Mouse (Mus musculus): ENCODE data around the gene Dnmt1.
"Not testable (repeated sequence)": the region's sequence is repeated elsewhere in the genome, so short reads cannot be mapped to it uniquely, and the experiment has no call there.

Dnmt1 gene

GRCm38 (mm10) chr9:20959430-20959938 is at the start of gene Dnmt1:
Dnmt1 (minus strand) TSS chr9:20959888.
- DNase-seq = no peak

DNA sequence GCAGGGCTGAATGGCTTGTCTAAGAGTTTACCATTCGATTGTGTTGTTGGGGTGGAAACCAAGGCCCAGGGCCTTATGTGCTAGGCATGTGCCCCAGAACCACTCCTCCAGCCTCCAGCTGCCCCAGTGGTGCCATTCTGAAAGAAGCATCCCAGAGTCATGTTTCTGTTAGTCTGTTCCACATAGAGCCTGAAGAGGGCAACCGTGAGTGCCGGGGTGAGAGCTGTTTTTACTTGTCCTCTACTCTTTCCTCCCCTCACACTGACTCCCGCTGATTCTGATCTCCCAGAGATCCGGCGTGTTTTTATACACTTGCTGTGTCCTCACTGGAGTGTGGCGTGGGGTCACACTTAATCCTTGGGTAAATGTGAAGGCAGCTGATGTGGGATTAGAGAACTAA is 48.3 kb upstream of the Dnmt1 start:
- DNase-seq = no peak

DNA sequence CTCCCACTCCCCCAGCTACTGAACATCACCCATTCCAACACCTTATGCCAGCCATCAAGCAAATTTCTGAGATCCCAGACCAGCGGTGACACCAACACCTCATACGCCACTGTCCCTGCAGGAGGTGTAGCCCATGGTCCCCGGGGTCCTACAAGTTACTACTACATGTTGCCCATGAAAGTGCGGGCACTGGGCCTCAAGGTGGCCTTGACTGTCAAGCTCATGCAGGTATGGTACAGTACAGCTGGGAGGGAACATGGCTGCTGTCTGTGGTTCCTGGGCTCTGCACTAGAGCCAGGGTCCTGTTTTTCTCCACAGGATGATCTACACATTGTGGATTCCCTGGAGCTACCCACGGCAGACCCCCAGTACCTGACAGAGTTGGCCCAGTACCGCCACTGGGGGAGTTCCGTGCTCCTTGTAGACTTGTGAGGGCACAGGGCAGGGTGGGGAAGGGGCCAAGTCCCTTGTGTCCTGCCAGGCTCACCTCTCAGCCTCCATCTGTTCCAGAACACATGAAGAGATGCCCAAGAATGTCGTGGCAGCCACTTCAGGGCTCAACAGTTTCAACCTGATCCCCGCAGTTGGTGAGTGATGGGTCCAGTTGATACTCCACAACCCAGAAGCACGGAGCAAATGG is 47.7 kb upstream of the Dnmt1 start:
- DNase-seq = no peak

DNA sequence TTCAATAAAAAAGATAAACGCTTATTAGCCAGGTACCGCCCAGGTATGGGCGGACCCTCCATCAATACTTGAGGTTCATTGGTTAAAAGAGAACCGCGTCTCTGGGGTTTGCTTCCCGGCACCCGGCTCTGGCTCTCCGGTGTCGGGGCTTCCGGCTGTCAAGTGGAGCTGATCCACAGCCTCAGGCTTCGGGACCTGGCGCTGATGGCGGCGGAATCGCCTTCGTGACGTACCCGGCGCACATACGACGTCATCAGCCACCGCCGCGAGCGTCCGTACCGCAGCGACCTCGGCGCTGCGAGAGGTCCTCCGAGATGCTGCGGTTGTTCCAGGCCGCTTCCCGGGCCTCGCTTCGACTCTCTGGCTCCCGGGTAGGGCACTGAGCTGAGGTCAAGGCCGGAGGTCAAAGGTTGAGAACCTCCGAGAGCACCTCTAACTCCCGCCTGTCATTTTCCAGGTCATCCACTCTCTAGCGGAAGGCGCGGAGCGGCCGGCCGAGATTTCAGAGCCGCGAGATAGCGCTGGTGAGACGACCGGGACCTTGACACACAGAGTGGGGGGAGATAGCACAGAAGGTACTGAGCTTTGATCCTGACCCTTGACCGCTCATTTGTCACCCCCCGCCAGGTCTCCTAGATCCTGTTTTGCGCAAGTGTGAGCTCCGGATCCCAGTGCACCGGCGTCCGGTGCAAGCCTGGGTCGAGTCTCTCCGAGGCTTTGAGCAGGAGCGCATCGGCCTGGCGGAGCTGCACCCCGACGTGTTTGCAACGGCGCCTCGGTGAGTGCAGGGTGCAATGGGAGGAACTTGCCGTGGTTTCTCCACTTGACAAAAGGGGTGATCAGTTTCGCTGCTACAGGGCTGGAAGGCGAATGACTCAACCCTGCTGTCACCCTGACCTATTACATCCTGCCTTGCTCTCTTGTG is 43.2 kb upstream of the Dnmt1 start, which contains the start of gene Mrpl4:
Gene Mrpl4, plus strand, starts transcription at position 112 of the 925 bp plus-strand sequence.
- DNase-seq = peak; percentile 83

DNA sequence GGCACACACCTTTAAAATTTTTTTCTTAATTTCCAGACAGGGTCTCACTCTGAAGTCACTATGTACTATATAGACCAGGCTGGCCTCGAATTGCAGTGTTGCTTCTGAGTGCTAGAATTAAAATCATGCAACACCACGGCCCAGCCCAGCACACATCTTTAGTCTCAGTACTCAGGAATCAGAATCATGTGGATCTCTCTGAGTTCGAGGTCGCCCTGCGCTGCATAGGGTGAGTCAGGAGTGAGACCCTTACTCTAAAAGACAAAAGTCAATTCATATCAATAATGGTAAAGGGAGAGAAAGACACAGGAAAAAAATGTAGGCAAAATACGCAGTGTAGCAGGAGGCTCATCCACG is 42.6 kb upstream of the Dnmt1 start:
- DNase-seq = no peak

DNA sequence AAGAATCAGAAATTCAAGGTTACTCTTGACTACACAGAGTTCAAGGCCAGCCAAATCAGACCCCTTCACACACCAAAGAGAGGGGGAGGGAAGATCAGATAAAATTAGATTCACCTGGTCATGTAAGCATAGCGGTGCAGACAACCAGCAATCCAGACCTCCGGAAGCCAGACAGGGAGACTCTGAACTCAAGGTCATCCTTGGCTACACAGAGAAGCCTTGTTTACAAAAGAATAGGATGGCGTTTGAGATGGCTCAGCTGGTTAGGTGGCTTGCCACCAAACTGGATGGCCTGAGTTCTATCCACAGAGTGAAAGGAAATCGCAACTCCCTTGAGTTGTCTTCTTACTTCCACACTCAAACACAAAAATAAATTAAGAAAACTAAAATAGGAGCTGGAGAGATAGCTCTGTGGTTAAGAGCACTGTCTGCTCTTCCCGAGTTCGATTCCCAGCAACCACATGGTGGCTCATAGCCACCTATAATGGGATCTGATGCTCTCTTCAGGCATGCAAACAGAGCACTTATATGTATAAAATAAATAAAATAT is 42.0 kb upstream of the Dnmt1 start:
- no peak for DNase-seq

- no peak for DNase-seq
Measured at GRCm38 (mm10) chr9:21000811-21001210, 41.1 kb upstream of the Dnmt1 start.

- not testable (repeated sequence) for DNase-seq
Measured at GRCm38 (mm10) chr9:20998337-20998736, 38.6 kb upstream of the Dnmt1 start.

GRCm38 (mm10) chr9:20997065-20997464 is 37.4 kb upstream of the Dnmt1 start:
- no peak for DNase-seq

DNA sequence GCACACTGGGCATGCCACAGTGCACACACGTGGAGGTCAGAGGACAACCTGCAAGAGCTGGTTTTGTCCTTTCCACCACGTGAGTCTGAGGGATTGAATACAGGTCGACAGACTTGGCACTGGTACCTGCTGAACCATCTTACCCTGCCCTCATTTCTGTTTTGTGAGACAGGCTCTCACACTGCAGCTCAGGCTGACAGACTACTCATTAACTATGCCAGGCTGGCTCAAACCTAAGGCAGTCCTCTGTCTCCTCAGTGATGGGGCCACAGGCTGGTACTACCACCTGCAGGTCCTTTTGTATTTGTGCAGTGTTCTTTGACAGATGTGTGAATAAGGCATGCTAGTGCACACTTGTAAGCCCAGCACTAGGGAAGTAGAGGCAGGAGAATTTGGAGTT is 35.4 kb upstream of the Dnmt1 start:
- DNase-seq = no peak

GRCm38 (mm10) chr9:20993165-20993898 is 33.6 kb upstream of the Dnmt1 start:
- DNase-seq = no peak

- DNase-seq = no peak
Measured at GRCm38 (mm10) chr9:20991587-20991986, 31.9 kb upstream of the Dnmt1 start.

- no peak for DNase-seq
Measured at GRCm38 (mm10) chr9:20990861-20991260, 31.2 kb upstream of the Dnmt1 start.

GRCm38 (mm10) chr9:20987953-20988352 is 28.3 kb upstream of the Dnmt1 start:
- peak; percentile 34 for DNase-seq

DNA sequence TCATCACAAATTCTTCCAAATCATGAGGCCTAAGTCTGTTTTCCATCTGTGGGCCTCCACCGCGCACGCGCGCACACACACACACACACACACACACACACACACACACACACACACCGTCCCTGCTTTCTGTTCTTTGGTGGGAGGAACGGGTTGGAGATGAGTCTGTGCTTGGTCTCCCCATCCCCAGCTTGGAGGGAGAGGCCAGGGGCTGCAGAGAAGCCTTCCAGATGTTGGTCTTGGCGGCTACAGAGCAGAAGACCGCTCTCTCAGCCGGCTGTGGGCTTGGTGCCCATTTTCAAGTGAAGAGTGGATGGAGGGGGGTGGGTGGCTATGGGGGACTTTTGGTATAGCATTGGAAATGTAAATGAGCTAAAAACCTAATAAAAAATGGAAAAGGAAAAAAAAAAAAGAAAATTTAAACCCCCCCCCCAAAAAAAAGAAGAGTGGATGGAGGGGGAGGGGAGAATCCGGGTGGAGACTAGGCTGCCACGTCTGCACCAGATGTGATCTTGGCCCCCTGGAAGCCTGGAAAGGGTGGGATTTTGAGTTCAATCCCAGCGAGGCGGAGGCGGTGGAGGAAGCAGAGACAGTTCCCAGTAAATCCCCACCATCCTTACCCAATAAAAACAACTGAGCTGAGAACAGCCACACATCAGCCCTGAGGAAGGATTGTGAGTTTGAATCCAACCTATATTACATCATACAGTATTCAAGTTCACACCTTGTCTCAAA is 27.4 kb upstream of the Dnmt1 start:
- DNase-seq = no peak

DNA sequence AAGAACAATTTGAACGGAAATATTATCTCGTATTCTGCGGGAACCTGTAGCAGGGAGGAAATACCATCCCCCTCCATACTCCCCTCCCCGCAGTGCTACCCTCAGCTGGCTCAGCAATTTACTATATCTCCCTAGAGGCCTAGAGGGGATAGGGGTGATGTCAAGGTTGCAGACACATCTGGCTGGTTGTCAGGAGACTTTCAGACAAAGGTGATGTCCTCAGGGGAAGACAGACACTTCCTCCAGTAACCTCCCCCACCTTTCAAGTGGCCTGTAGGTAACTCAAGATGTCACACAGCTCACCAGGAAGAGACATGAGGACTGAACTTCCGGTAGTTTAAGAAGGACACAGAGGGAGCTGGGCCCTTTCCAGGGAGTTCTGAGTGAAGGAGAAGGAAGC is 23.5 kb upstream of the Dnmt1 start:
- DNase-seq = peak; percentile 39

DNA sequence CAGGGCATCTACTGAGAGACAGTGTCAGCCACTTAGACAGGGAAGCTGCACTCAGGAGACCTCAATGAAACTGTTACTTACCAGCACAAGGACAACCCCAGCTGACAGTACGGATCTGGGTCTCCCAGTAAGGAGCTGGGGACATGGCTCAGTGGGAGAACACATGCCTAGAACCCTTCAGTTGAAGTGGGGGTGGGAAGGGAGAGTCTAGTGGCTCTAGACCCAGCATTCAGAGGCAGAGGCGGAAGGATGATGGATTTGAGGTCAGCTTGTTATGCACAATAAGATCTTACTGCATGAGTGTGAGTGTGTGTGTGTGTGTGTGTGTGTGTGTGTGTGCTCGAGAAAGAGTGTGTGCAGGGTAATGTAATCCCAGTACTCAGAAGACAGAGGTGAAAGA is 22.5 kb upstream of the Dnmt1 start:
- DNase-seq = no peak

GRCm38 (mm10) chr9:20979769-20980168 is 20.1 kb upstream of the Dnmt1 start:
- DNase-seq = no peak

GRCm38 (mm10) chr9:20979181-20979580 is 19.5 kb upstream of the Dnmt1 start:
- DNase-seq = no peak

GRCm38 (mm10) chr9:20978409-20979095 is 18.9 kb upstream of the Dnmt1 start:
- no peak for DNase-seq

- no peak for DNase-seq
Measured at GRCm38 (mm10) chr9:20976961-20977689, 17.4 kb upstream of the Dnmt1 start.

Data from thymus, postnatal 25 days (tissue).